Mouse (Mus musculus): ENCODE results near the gene Kcna2.

The Kcna2 gene

GRCm38 (mm10) chr3:107100811-107101455 lies at the start of gene Kcna2:
Kcna2 (plus strand) TSS chr3:107101146.
- Histone ChIP-seq H3K4me1 (replicated peaks; ENCODE audit: low read depth, low read length) (peaks cover 27% of the 10 kb centered on the region), H3K36me3 (ENCODE audit: insufficient read depth, low read length) (no peaks in the 10 kb centered on the region), H3K4me3 (replicated peaks; ENCODE audit: low read length) (peak within 1 kb of the TSS; percentile 76), H3K27me3 (ENCODE audit: insufficient read depth, low read length) (peaks cover 94% of the 10 kb centered on the region), H3K9me3 (ENCODE audit: low read length) (no peaks in the 10 kb centered on the region)
- no peak for TF ChIP-seq POU5F1 (IDR thresholded peaks at IDR 0.05; ENCODE audit: borderline replicate concordance, low read length)
- TF ChIP-seq CTCF (conservative IDR thresholded peaks at IDR 0.05; ENCODE audit: low read length): no peak
- no peak for TF ChIP-seq NANOG (IDR thresholded peaks at IDR 0.05; ENCODE audit: borderline replicate concordance, low read length)

DNA sequence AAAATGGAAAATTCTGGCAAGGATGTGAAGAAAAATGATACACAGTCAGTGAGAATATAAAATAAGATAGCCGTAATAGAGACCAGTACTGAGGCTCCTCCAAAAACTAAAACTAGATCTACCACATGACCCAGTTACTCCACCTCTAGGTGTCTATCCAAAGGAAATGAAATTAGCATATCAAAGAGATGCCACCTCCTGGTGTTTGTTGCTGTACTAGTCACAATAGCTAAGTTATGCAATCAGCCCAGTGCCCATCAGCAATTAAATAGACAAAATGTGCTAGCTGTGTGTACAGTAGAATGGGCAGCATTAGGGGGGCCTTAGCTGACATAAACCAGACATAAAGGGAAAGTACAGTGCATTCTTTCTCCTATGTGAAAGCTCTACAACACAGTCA lies 39.5 kb upstream of the Kcna2 start:
- Histone ChIP-seq H3K4me3 (replicated peaks; ENCODE audit: low read length) (no peak overlapping the region), H3K36me3 (ENCODE audit: insufficient read depth, low read length) (no peaks in the 10 kb centered on the region), H3K4me1 (replicated peaks; ENCODE audit: low read depth, low read length) (peaks cover 16% of the 10 kb centered on the region), H3K27me3 (ENCODE audit: insufficient read depth, low read length) (peaks cover 41% of the 10 kb centered on the region), H3K9me3 (ENCODE audit: low read length) (no peaks in the 10 kb centered on the region)
- TF ChIP-seq NANOG (IDR thresholded peaks at IDR 0.05; ENCODE audit: borderline replicate concordance, low read length) (peak; percentile 93), CTCF (conservative IDR thresholded peaks at IDR 0.05; ENCODE audit: low read length) (no peak), POU5F1 (IDR thresholded peaks at IDR 0.05; ENCODE audit: borderline replicate concordance, low read length) (no peak)

DNA sequence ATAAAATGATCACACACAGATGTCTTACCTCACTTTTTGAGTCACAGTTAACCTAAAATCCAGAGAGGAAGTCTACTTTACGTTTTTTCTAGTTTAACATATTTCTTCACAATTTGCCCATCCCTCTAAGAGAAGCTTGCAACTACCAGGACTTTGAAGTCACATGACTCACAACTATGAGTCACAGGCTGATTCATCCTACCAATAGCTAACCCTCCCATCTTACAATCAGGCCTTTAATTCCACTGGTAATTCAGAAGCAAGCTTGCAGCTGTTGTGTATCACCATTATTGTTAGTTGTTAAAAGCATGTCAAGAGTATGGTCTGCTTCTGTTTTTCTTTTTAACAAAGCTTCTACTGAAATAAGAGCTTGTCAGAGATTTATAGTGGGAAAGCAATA lies 38.2 kb upstream of the Kcna2 start:
- Histone ChIP-seq H3K4me1 (replicated peaks; ENCODE audit: low read depth, low read length) (peaks cover 16% of the 10 kb centered on the region), H3K36me3 (ENCODE audit: insufficient read depth, low read length) (no peaks in the 10 kb centered on the region), H3K4me3 (replicated peaks; ENCODE audit: low read length) (no peak overlapping the region), H3K9me3 (ENCODE audit: low read length) (no peaks in the 10 kb centered on the region), H3K27me3 (ENCODE audit: insufficient read depth, low read length) (peaks cover 45% of the 10 kb centered on the region)
- TF ChIP-seq POU5F1 (IDR thresholded peaks at IDR 0.05; ENCODE audit: borderline replicate concordance, low read length) (no peak), CTCF (conservative IDR thresholded peaks at IDR 0.05; ENCODE audit: low read length) (no peak), NANOG (IDR thresholded peaks at IDR 0.05; ENCODE audit: borderline replicate concordance, low read length) (no peak)

- Histone ChIP-seq H3K36me3 (ENCODE audit: insufficient read depth, low read length) (no peaks in the 10 kb centered on the region), H3K4me1 (replicated peaks; ENCODE audit: low read depth, low read length) (peaks cover 16% of the 10 kb centered on the region), H3K4me3 (replicated peaks; ENCODE audit: low read length) (no peak overlapping the region), H3K9me3 (ENCODE audit: low read length) (no peaks in the 10 kb centered on the region), H3K27me3 (ENCODE audit: insufficient read depth, low read length) (peaks cover 33% of the 10 kb centered on the region)
- TF ChIP-seq NANOG (IDR thresholded peaks at IDR 0.05; ENCODE audit: borderline replicate concordance, low read length) (no peak), CTCF (conservative IDR thresholded peaks at IDR 0.05; ENCODE audit: low read length) (no peak), POU5F1 (IDR thresholded peaks at IDR 0.05; ENCODE audit: borderline replicate concordance, low read length) (no peak)
Observed at GRCm38 (mm10) chr3:107065510-107066095, 35.3 kb upstream of the Kcna2 start.

- Histone ChIP-seq H3K4me3 (replicated peaks; ENCODE audit: low read length) (no peak overlapping the region), H3K9me3 (ENCODE audit: low read length) (no peaks in the 10 kb centered on the region), H3K4me1 (replicated peaks; ENCODE audit: low read depth, low read length) (peaks cover 12% of the 10 kb centered on the region), H3K36me3 (ENCODE audit: insufficient read depth, low read length) (no peaks in the 10 kb centered on the region), H3K27me3 (ENCODE audit: insufficient read depth, low read length) (peaks cover 35% of the 10 kb centered on the region)
- no peak for TF ChIP-seq NANOG (IDR thresholded peaks at IDR 0.05; ENCODE audit: borderline replicate concordance, low read length)
- TF ChIP-seq CTCF (conservative IDR thresholded peaks at IDR 0.05; ENCODE audit: low read length): no peak
- TF ChIP-seq POU5F1 (IDR thresholded peaks at IDR 0.05; ENCODE audit: borderline replicate concordance, low read length): no peak
Observed at GRCm38 (mm10) chr3:107066165-107066850, 34.6 kb upstream of the Kcna2 start.

- Histone ChIP-seq H3K4me1 (replicated peaks; ENCODE audit: low read depth, low read length) (peaks cover 3% of the 10 kb centered on the region), H3K27me3 (ENCODE audit: insufficient read depth, low read length) (peaks cover 34% of the 10 kb centered on the region), H3K36me3 (ENCODE audit: insufficient read depth, low read length) (no peaks in the 10 kb centered on the region), H3K4me3 (replicated peaks; ENCODE audit: low read length) (no peak overlapping the region), H3K9me3 (ENCODE audit: low read length) (no peaks in the 10 kb centered on the region)
- TF ChIP-seq NANOG (IDR thresholded peaks at IDR 0.05; ENCODE audit: borderline replicate concordance, low read length) (no peak), CTCF (conservative IDR thresholded peaks at IDR 0.05; ENCODE audit: low read length) (no peak), POU5F1 (IDR thresholded peaks at IDR 0.05; ENCODE audit: borderline replicate concordance, low read length) (no peak)
Observed at GRCm38 (mm10) chr3:107067245-107067644, 33.7 kb upstream of the Kcna2 start.

GRCm38 (mm10) chr3:107073863-107074262 lies 27.1 kb upstream of the Kcna2 start:
- Histone ChIP-seq H3K4me1 (replicated peaks; ENCODE audit: low read depth, low read length) (no peaks in the 10 kb centered on the region), H3K36me3 (ENCODE audit: insufficient read depth, low read length) (no peaks in the 10 kb centered on the region), H3K27me3 (ENCODE audit: insufficient read depth, low read length) (peaks cover 19% of the 10 kb centered on the region; the same call in 1 of the 2 replicates), H3K4me3 (replicated peaks; ENCODE audit: low read length) (no peak overlapping the region), H3K9me3 (ENCODE audit: low read length) (no peaks in the 10 kb centered on the region)
- TF ChIP-seq POU5F1 (IDR thresholded peaks at IDR 0.05; ENCODE audit: borderline replicate concordance, low read length) (no peak), CTCF (conservative IDR thresholded peaks at IDR 0.05; ENCODE audit: low read length) (no peak), NANOG (IDR thresholded peaks at IDR 0.05; ENCODE audit: borderline replicate concordance, low read length) (no peak)

- Histone ChIP-seq H3K36me3 (ENCODE audit: insufficient read depth, low read length) (no peaks in the 10 kb centered on the region), H3K4me3 (replicated peaks; ENCODE audit: low read length) (no peak overlapping the region), H3K27me3 (ENCODE audit: insufficient read depth, low read length) (peaks cover 16% of the 10 kb centered on the region; the same call in 1 of the 2 replicates), H3K4me1 (replicated peaks; ENCODE audit: low read depth, low read length) (no peaks in the 10 kb centered on the region), H3K9me3 (ENCODE audit: low read length) (no peaks in the 10 kb centered on the region)
- TF ChIP-seq CTCF (conservative IDR thresholded peaks at IDR 0.05; ENCODE audit: low read length) (no peak), POU5F1 (IDR thresholded peaks at IDR 0.05; ENCODE audit: borderline replicate concordance, low read length) (no peak), NANOG (IDR thresholded peaks at IDR 0.05; ENCODE audit: borderline replicate concordance, low read length) (no peak)
Observed at GRCm38 (mm10) chr3:107075705-107076104, 25.2 kb upstream of the Kcna2 start.

Data from E14TG2a.4 (cell line).